Mouse (Mus musculus) bone marrow macrophage, adult 2 months (primary cell): ENCODE data around the gene Nanos3.

Experiments
- CTCF ChIP-seq: IDR thresholded peaks from 2 replicates; pipeline ENCODE4 v1.5.1; 2012; ENCODE audit warnings: low read depth, mild to moderate bottlenecking, low read length, moderate library complexity
- POLR2A ChIP-seq: IDR thresholded peaks from 2 replicates; pipeline ENCODE4 v1.6.1; 2012; ENCODE audit warnings: mild to moderate bottlenecking, low read depth, low read length, borderline replicate concordance

- TF ChIP-seq CTCF (no peak), POLR2A (no peak)
These were observed 59.4 kb downstream of the Nanos3 start, which contains the start of gene Podnl1 for GRCm38 (mm10) chr8:84125656-84126055.
